Mouse (Mus musculus): ENCODE measurements around the gene Ccdc34. TPM values are rescaled to one million over a fixed set of nuclear protein-coding genes. Genes with fewer than 3 reads are reported as not detected.

The Ccdc34 gene
- polyA plus RNA-seq, 1 experiment from 2014 or later = 39.5 TPM

GRCm38 (mm10) chr2:109987946-109988345, 29.7 kb upstream of the Ccdc34 start:
- TF ChIP-seq CTCF (IDR thresholded peaks at IDR 0.05; ENCODE audit: low read depth) = no peak
- Histone ChIP-seq H3K36me3 (ENCODE audit: insufficient read depth) (no peaks in the 10 kb centered on the region), H3K9ac (no peak overlapping the region), H3K4me1 (ENCODE audit: insufficient read depth) (peaks cover 5% of the 10 kb centered on the region; the same call in 1 of the 2 replicates), H3K4me2 (no peak overlapping the region), H3K9me3 (ENCODE audit: low read depth, low read length) (no peaks in the 10 kb centered on the region), H3K27ac (ENCODE audit: low read depth) (no peak overlapping the region), H3K27me3 (ENCODE audit: insufficient read depth, low read length) (0 out of 2 replicates have a peak, but pooled peaks cover 9% of the 10 kb centered on the region), H3K4me3 (ENCODE audit: low read depth, low read length) (no peak overlapping the region)
- 0 out of 2 replicates have a peak, but pooled peaks have one; percentile 41 for ATAC-seq (ENCODE audit: insufficient read depth)
- no peak for DNase-seq
- 77% methylated on average over 5 of the region's 5 CpGs for WGBS

- 2% methylated on average over 3 of the region's 3 CpGs for WGBS
These were observed 28.4 kb upstream of the Ccdc34 start for GRCm38 (mm10) chr2:109989196-109989595.

GRCm38 (mm10) chr2:109989679-109990473, 27.7 kb upstream of the Ccdc34 start:
- 0 out of 2 replicates have a peak, but pooled peaks cover 6% of the 10 kb centered on the region for H3K27me3 ChIP-seq (ENCODE audit: insufficient read depth, low read length)
- no peak overlapping the region for H3K27ac ChIP-seq (ENCODE audit: low read depth)
- no peak for ATAC-seq (ENCODE audit: insufficient read depth)
- no peaks in the 10 kb centered on the region for H3K36me3 ChIP-seq (ENCODE audit: insufficient read depth)
- H3K4me2 ChIP-seq = no peak overlapping the region
- no peak for TF ChIP-seq CTCF (IDR thresholded peaks at IDR 0.05; ENCODE audit: low read depth)
- H3K9me3 ChIP-seq (ENCODE audit: low read depth, low read length) = no peaks in the 10 kb centered on the region
- H3K4me1 ChIP-seq (ENCODE audit: insufficient read depth) = peaks cover 5% of the 10 kb centered on the region; the same call in 1 of the 2 replicates
- WGBS = 43% methylated on average over 8 of the region's 8 CpGs
- no peak overlapping the region for H3K9ac ChIP-seq
- no peak for DNase-seq
- H3K4me3 ChIP-seq (ENCODE audit: low read depth, low read length) = no peak overlapping the region

More at GRCm38 (mm10) chr2:109989196-109989595, 28.4 kb upstream of the Ccdc34 start:
- Histone ChIP-seq H3K9me3 (ENCODE audit: low read depth, low read length) (no peaks in the 10 kb centered on the region), H3K27me3 (ENCODE audit: insufficient read depth, low read length) (0 out of 2 replicates have a peak, but pooled peaks cover 9% of the 10 kb centered on the region), H3K27ac (ENCODE audit: low read depth) (no peak overlapping the region), H3K4me1 (ENCODE audit: insufficient read depth) (peaks cover 5% of the 10 kb centered on the region; the same call in 1 of the 2 replicates), H3K36me3 (ENCODE audit: insufficient read depth) (no peaks in the 10 kb centered on the region), H3K4me2 (no peak overlapping the region), H3K4me3 (ENCODE audit: low read depth, low read length) (no peak overlapping the region), H3K9ac (no peak overlapping the region)
- DNase-seq (peak; percentile 64), ATAC-seq (ENCODE audit: insufficient read depth) (peak; percentile 85; the same call in 1 of the 2 replicates)
- no peak for TF ChIP-seq CTCF (IDR thresholded peaks at IDR 0.05; ENCODE audit: low read depth)

- WGBS = 70% methylated on average over 1 of the region's 1 CpGs
- no peak for TF ChIP-seq CTCF (IDR thresholded peaks at IDR 0.05; ENCODE audit: low read depth)
- ATAC-seq (ENCODE audit: insufficient read depth) (no peak), DNase-seq (no peak)
- no peaks in the 10 kb centered on the region for H3K9me3 ChIP-seq (ENCODE audit: low read depth, low read length)
- no peaks in the 10 kb centered on the region for H3K36me3 ChIP-seq (ENCODE audit: insufficient read depth)
- no peak overlapping the region for H3K4me2 ChIP-seq
- H3K27me3 ChIP-seq (ENCODE audit: insufficient read depth, low read length) = 0 out of 2 replicates have a peak, but pooled peaks cover 4% of the 10 kb centered on the region
- no peak overlapping the region for H3K9ac ChIP-seq
- no peaks in the 10 kb centered on the region for H3K4me1 ChIP-seq (ENCODE audit: insufficient read depth)
- no peak overlapping the region for H3K27ac ChIP-seq (ENCODE audit: low read depth)
- H3K4me3 ChIP-seq (ENCODE audit: low read depth, low read length) = no peak overlapping the region
These were observed 25.9 kb upstream of the Ccdc34 start for GRCm38 (mm10) chr2:109991754-109992153.

- H3K27me3 ChIP-seq (ENCODE audit: insufficient read depth, low read length) = 0 out of 2 replicates have a peak, but pooled peaks cover 4% of the 10 kb centered on the region
- no peak overlapping the region for H3K27ac ChIP-seq (ENCODE audit: low read depth)
- no peaks in the 10 kb centered on the region for H3K36me3 ChIP-seq (ENCODE audit: insufficient read depth)
- no peaks in the 10 kb centered on the region for H3K9me3 ChIP-seq (ENCODE audit: low read depth, low read length)
- no peak overlapping the region for H3K9ac ChIP-seq
- no peak overlapping the region for H3K4me2 ChIP-seq
- no peak for TF ChIP-seq CTCF (IDR thresholded peaks at IDR 0.05; ENCODE audit: low read depth)
- no peak overlapping the region for H3K4me3 ChIP-seq (ENCODE audit: low read depth, low read length)
- H3K4me1 ChIP-seq (ENCODE audit: insufficient read depth) = no peaks in the 10 kb centered on the region
- WGBS = 54% methylated on average over 11 of the region's 11 CpGs
- ATAC-seq (ENCODE audit: insufficient read depth) (no peak), DNase-seq (no peak)
These were observed 25.1 kb upstream of the Ccdc34 start for GRCm38 (mm10) chr2:109992448-109993073.

GRCm38 (mm10) chr2:109993404-109993803, 24.2 kb upstream of the Ccdc34 start:
- DNase-seq (no peak), ATAC-seq (ENCODE audit: insufficient read depth) (no peak)
- no peaks in the 10 kb centered on the region for H3K36me3 ChIP-seq (ENCODE audit: insufficient read depth)
- TF ChIP-seq CTCF (IDR thresholded peaks at IDR 0.05; ENCODE audit: low read depth) = no peak
- H3K4me3 ChIP-seq (ENCODE audit: low read depth, low read length) = no peak overlapping the region
- H3K4me1 ChIP-seq (ENCODE audit: insufficient read depth) = no peaks in the 10 kb centered on the region
- H3K9ac ChIP-seq = no peak overlapping the region
- no peak overlapping the region for H3K4me2 ChIP-seq
- H3K9me3 ChIP-seq (ENCODE audit: low read depth, low read length) = no peaks in the 10 kb centered on the region
- 0 out of 2 replicates have a peak, but pooled peaks cover 4% of the 10 kb centered on the region for H3K27me3 ChIP-seq (ENCODE audit: insufficient read depth, low read length)
- H3K27ac ChIP-seq (ENCODE audit: low read depth) = no peak overlapping the region

GRCm38 (mm10) chr2:109995061-109995460, 22.6 kb upstream of the Ccdc34 start:
- no peak overlapping the region for H3K9ac ChIP-seq
- no peak overlapping the region for H3K4me3 ChIP-seq (ENCODE audit: low read depth, low read length)
- H3K9me3 ChIP-seq (ENCODE audit: low read depth, low read length) = no peaks in the 10 kb centered on the region
- H3K4me1 ChIP-seq (ENCODE audit: insufficient read depth) = no peaks in the 10 kb centered on the region
- H3K27ac ChIP-seq (ENCODE audit: low read depth) = no peak overlapping the region
- TF ChIP-seq CTCF (IDR thresholded peaks at IDR 0.05; ENCODE audit: low read depth) = no peak
- no peaks in the 10 kb centered on the region for H3K36me3 ChIP-seq (ENCODE audit: insufficient read depth)
- no peak overlapping the region for H3K4me2 ChIP-seq
- DNase-seq (no peak), ATAC-seq (ENCODE audit: insufficient read depth) (no peak)
- WGBS = 27% methylated on average over 2 of the region's 2 CpGs
- 0 out of 2 replicates have a peak, but pooled peaks cover 3% of the 10 kb centered on the region for H3K27me3 ChIP-seq (ENCODE audit: insufficient read depth, low read length)
